Mouse (Mus musculus): ENCODE results near the gene Gm13693.

GRCm38 (mm10) chr2:84009818-84010217, 48.5 kb downstream of the Gm13693 start:
- TF ChIP-seq POLR2A (IDR thresholded peaks at IDR 0.05; ENCODE audit: insufficient read depth, low read depth, low read length) (no peak), CTCF (IDR thresholded peaks at IDR 0.05; ENCODE audit: insufficient read depth, low read depth, low read length) (no peak)
